Mouse (Mus musculus): ENCODE measurements at regions not wholly inside any gene's neighbourhood (a gene's known extent, or its start where the extent isn't known, plus 50 kb on each side); places are given as distances from the start of the nearest gene placed in this dataset.

DNA sequence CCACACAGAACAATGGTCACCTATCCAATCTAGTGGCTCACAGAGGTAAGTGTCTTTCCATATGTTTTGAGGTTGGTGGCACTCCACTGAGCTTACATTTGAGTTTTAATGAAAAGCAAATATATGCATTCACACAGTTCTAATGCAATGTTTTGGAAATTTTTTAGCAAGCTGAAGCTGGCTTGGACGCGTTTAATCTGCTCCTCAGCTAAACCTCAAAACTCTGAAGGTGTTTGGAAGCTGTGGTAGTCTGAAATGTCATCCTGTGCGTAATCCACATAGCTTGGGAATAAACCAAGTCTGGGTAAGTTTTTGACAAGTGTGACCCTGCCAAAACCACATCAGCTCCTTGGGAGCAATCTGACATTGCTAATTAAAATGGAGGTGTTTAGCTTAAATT, 173.8 kb downstream of the Cxcl12 start:
- 93% methylated on average over 3 of the region's 3 CpGs for WGBS
- no peak overlapping the region for H3K4me2 ChIP-seq (ENCODE audit: low read length)

GRCm38 (mm10) chr6:117347356-117347755, 179.0 kb downstream of the Cxcl12 start:
- H3K27me3 ChIP-seq (ENCODE audit: insufficient read depth, low read length): no peaks in the 10 kb centered on the region
- H3K4me1 ChIP-seq (replicated peaks; ENCODE audit: insufficient read depth, low read length): no peaks in the 10 kb centered on the region
- 86% methylated on average over 1 of the region's 1 CpGs for WGBS
- DNase-seq (ENCODE audit: low spot score): no peak
- ATAC-seq (replicated peaks; ENCODE audit: low FRiP score, low read depth): no peak
- no peaks in the 10 kb centered on the region for H3K36me3 ChIP-seq (ENCODE audit: insufficient read depth, low read length)
- no peak overlapping the region for H3K4me3 ChIP-seq (replicated peaks; ENCODE audit: low read depth, low read length)
- no peak overlapping the region for H3K27ac ChIP-seq
- H3K9me3 ChIP-seq (replicated peaks; ENCODE audit: low read length): no peaks in the 10 kb centered on the region
- H3K9ac ChIP-seq (ENCODE audit: low read depth, low read length): no peak overlapping the region
- TF ChIP-seq CTCF (IDR thresholded peaks at IDR 0.05; ENCODE audit: low read depth): no peak
- no peak overlapping the region for H3K4me2 ChIP-seq (ENCODE audit: low read length)

More for the DNA sequence above, 173.8 kb downstream of the Cxcl12 start:
- H3K9ac ChIP-seq (ENCODE audit: low read depth, low read length): no peak overlapping the region
- no peak overlapping the region for H3K27ac ChIP-seq
- H3K4me1 ChIP-seq (replicated peaks; ENCODE audit: insufficient read depth, low read length): no peaks in the 10 kb centered on the region
- no peaks in the 10 kb centered on the region for H3K9me3 ChIP-seq (replicated peaks; ENCODE audit: low read length)
- H3K27me3 ChIP-seq (ENCODE audit: insufficient read depth, low read length): no peaks in the 10 kb centered on the region
- no peaks in the 10 kb centered on the region for H3K36me3 ChIP-seq (ENCODE audit: insufficient read depth, low read length)
- DNase-seq (ENCODE audit: low spot score): no peak
- ATAC-seq (replicated peaks; ENCODE audit: low FRiP score, low read depth): no peak
- no peak for TF ChIP-seq CTCF (IDR thresholded peaks at IDR 0.05; ENCODE audit: low read depth)
- H3K4me3 ChIP-seq (replicated peaks; ENCODE audit: low read depth, low read length): no peak overlapping the region

GRCm38 (mm10) chr6:117351846-117352245, 183.5 kb downstream of the Cxcl12 start:
- no peak overlapping the region for H3K4me2 ChIP-seq (ENCODE audit: low read length)
- H3K9me3 ChIP-seq (replicated peaks; ENCODE audit: low read length): no peaks in the 10 kb centered on the region
- no peak for DNase-seq (ENCODE audit: low spot score)
- H3K4me1 ChIP-seq (replicated peaks; ENCODE audit: insufficient read depth, low read length): no peaks in the 10 kb centered on the region
- no peaks in the 10 kb centered on the region for H3K27me3 ChIP-seq (ENCODE audit: insufficient read depth, low read length)
- no peak overlapping the region for H3K9ac ChIP-seq (ENCODE audit: low read depth, low read length)
- TF ChIP-seq CTCF (IDR thresholded peaks at IDR 0.05; ENCODE audit: low read depth): no peak
- 72% methylated on average over 1 of the region's 1 CpGs for WGBS
- ATAC-seq (replicated peaks; ENCODE audit: low FRiP score, low read depth): no peak
- H3K36me3 ChIP-seq (ENCODE audit: insufficient read depth, low read length): no peaks in the 10 kb centered on the region
- no peak overlapping the region for H3K4me3 ChIP-seq (replicated peaks; ENCODE audit: low read depth, low read length)
- H3K27ac ChIP-seq: no peak overlapping the region

- H3K9me3 ChIP-seq (replicated peaks; ENCODE audit: low read length): no peaks in the 10 kb centered on the region
- H3K4me3 ChIP-seq (replicated peaks; ENCODE audit: low read depth, low read length): no peak overlapping the region
- 89% methylated on average over 3 of the region's 3 CpGs for WGBS
- no peak overlapping the region for H3K4me2 ChIP-seq (ENCODE audit: low read length)
- H3K9ac ChIP-seq (ENCODE audit: low read depth, low read length): no peak overlapping the region
- no peak for TF ChIP-seq CTCF (IDR thresholded peaks at IDR 0.05; ENCODE audit: low read depth)
- H3K27me3 ChIP-seq (ENCODE audit: insufficient read depth, low read length): no peaks in the 10 kb centered on the region
- no peaks in the 10 kb centered on the region for H3K36me3 ChIP-seq (ENCODE audit: insufficient read depth, low read length)
- ATAC-seq (replicated peaks; ENCODE audit: low FRiP score, low read depth) (no peak), DNase-seq (ENCODE audit: low spot score) (no peak)
- H3K4me1 ChIP-seq (replicated peaks; ENCODE audit: insufficient read depth, low read length): no peaks in the 10 kb centered on the region
- H3K27ac ChIP-seq: no peak overlapping the region
These were observed 184.8 kb downstream of the Cxcl12 start for GRCm38 (mm10) chr6:117353091-117353490.

GRCm38 (mm10) chr6:117356101-117356500, 187.8 kb downstream of the Cxcl12 start:
- no peak for TF ChIP-seq CTCF (IDR thresholded peaks at IDR 0.05; ENCODE audit: low read depth)
- Histone ChIP-seq H3K4me1 (replicated peaks; ENCODE audit: insufficient read depth, low read length) (no peaks in the 10 kb centered on the region), H3K9me3 (replicated peaks; ENCODE audit: low read length) (no peaks in the 10 kb centered on the region), H3K9ac (ENCODE audit: low read depth, low read length) (no peak overlapping the region), H3K4me2 (ENCODE audit: low read length) (no peak overlapping the region), H3K27me3 (ENCODE audit: insufficient read depth, low read length) (no peaks in the 10 kb centered on the region), H3K36me3 (ENCODE audit: insufficient read depth, low read length) (no peaks in the 10 kb centered on the region), H3K27ac (no peak overlapping the region), H3K4me3 (replicated peaks; ENCODE audit: low read depth, low read length) (no peak overlapping the region)
- DNase-seq (ENCODE audit: low spot score) (no peak), ATAC-seq (replicated peaks; ENCODE audit: low FRiP score, low read depth) (no peak)
- 100% methylated on average over 1 of the region's 1 CpGs for WGBS

DNA sequence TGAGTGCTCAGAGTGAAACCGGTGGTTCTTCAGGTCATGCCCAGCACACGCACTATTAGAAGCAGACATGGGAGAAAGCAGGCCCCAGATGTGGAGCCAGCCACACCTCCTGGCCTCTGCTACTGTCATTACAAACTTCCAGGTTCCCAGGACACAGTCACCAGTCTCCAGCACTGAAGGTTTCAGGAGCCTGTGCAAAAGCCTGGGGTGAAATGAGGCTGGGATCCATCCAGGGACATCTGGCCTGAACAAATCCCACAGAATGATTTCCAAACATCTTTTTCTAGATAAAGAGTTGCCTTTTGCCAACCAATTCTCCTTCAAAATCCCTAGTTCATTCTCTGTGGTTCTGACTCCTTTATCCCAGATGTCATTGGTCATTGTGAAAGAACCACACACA, 191.1 kb downstream of the Cxcl12 start:
- no peaks in the 10 kb centered on the region for H3K36me3 ChIP-seq (ENCODE audit: insufficient read depth, low read length)
- no peaks in the 10 kb centered on the region for H3K4me1 ChIP-seq (replicated peaks; ENCODE audit: insufficient read depth, low read length)
- no peak overlapping the region for H3K9ac ChIP-seq (ENCODE audit: low read depth, low read length)
- H3K4me3 ChIP-seq (replicated peaks; ENCODE audit: low read depth, low read length): no peak overlapping the region
- no peaks in the 10 kb centered on the region for H3K9me3 ChIP-seq (replicated peaks; ENCODE audit: low read length)
- no peak for ATAC-seq (replicated peaks; ENCODE audit: low FRiP score, low read depth)
- no peak overlapping the region for H3K4me2 ChIP-seq (ENCODE audit: low read length)
- 95% methylated on average over 2 of the region's 2 CpGs for WGBS
- no peak overlapping the region for H3K27ac ChIP-seq
- no peak for DNase-seq (ENCODE audit: low spot score)
- H3K27me3 ChIP-seq (ENCODE audit: insufficient read depth, low read length): no peaks in the 10 kb centered on the region
- no peak for TF ChIP-seq CTCF (IDR thresholded peaks at IDR 0.05; ENCODE audit: low read depth)

GRCm38 (mm10) chr6:117366563-117366962, 198.2 kb downstream of the Cxcl12 start:
- TF ChIP-seq CTCF (IDR thresholded peaks at IDR 0.05; ENCODE audit: low read depth): no peak
- no peaks in the 10 kb centered on the region for H3K36me3 ChIP-seq (ENCODE audit: insufficient read depth, low read length)
- 80% methylated on average over 6 of the region's 6 CpGs for WGBS

More at GRCm38 (mm10) chr6:117366563-117366962, 198.2 kb downstream of the Cxcl12 start:
- Histone ChIP-seq H3K9me3 (replicated peaks; ENCODE audit: low read length) (no peaks in the 10 kb centered on the region), H3K4me2 (ENCODE audit: low read length) (no peak overlapping the region), H3K27me3 (ENCODE audit: insufficient read depth, low read length) (no peaks in the 10 kb centered on the region), H3K27ac (no peak overlapping the region), H3K9ac (ENCODE audit: low read depth, low read length) (no peak overlapping the region), H3K4me1 (replicated peaks; ENCODE audit: insufficient read depth, low read length) (no peaks in the 10 kb centered on the region), H3K4me3 (replicated peaks; ENCODE audit: low read depth, low read length) (no peak overlapping the region)
- ATAC-seq (replicated peaks; ENCODE audit: low FRiP score, low read depth): no peak
- DNase-seq (ENCODE audit: low spot score): no peak
